Mouse (Mus musculus) heart, postnatal 4 days (tissue): ENCODE measurements around the gene Shh. TPM values are rescaled to one million over a fixed set of nuclear protein-coding genes. Genes with fewer than 3 reads are reported as not detected.
A peak's percentile ranks its signal among the peaks of the same experiment; 100 is the strongest.

ENCODE experiments used
- DNase-seq: peaks from one replicate; pipeline ENCODE4 v3.0.0; 2021
- total RNA-seq, 2 experiments: library from RNA; stranded (reverse); gene quantifications; 2 replicates each; pipeline ENCODE4 v1.2.3; 2021

Gene Shh
- total RNA-seq: not detected

- no peak for DNase-seq
These were observed at the start of gene Shh for GRCm38 (mm10) chr5:28466760-28467306. Gene Shh, minus strand, starts transcription at chr5:28467256.

DNA sequence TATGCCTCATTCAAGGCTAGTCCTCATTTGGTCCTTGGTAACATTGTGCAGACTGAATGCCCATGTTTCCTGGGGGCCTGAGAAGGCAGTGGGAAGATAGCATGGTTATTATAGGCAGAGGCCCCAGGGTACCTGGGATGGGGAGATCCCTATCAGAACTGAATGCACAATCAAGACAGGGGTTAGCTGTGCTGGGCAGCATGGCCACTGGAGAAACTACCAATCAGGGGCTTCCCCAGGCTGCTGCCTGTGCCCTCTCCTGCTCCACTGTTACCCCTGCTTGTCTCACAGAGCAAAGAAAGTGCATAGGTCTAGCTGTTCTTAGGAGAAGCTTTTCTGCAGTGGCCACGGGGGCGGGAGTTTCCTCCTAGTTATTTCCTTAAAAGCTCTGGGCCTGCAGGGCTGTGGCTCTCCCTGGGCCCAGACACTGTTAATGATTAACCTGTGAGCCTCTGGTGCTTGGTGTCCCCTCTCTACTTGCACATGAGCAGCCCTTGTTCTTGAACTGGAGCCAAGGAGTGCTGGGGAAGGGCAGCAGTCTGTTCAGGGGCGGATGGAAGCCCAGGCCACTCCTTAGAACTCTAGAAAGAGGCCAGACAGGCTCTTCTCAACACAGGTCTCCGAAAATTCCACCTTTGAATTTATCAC lies 33.9 kb upstream of the Shh start:
- DNase-seq: no peak

DNA sequence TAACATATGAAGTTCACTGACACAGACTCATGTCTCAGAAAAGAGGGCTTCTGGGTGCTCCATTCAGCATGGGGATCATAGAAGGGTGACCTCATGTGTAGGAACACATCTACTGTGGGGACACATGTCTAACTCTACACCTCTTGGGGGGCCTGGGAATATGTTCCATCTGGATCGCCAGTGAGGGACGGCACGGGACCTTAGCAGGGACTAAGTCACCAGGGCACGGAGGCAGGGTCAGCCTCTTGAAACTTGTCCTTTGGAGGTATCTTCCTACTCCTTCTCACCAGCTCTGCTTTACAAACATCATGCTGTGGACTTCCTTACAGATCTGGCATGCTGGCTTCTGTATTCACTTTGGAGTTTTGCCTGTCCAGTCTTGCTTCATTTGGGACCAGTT lies 31.8 kb upstream of the Shh start:
- no peak for DNase-seq

DNA sequence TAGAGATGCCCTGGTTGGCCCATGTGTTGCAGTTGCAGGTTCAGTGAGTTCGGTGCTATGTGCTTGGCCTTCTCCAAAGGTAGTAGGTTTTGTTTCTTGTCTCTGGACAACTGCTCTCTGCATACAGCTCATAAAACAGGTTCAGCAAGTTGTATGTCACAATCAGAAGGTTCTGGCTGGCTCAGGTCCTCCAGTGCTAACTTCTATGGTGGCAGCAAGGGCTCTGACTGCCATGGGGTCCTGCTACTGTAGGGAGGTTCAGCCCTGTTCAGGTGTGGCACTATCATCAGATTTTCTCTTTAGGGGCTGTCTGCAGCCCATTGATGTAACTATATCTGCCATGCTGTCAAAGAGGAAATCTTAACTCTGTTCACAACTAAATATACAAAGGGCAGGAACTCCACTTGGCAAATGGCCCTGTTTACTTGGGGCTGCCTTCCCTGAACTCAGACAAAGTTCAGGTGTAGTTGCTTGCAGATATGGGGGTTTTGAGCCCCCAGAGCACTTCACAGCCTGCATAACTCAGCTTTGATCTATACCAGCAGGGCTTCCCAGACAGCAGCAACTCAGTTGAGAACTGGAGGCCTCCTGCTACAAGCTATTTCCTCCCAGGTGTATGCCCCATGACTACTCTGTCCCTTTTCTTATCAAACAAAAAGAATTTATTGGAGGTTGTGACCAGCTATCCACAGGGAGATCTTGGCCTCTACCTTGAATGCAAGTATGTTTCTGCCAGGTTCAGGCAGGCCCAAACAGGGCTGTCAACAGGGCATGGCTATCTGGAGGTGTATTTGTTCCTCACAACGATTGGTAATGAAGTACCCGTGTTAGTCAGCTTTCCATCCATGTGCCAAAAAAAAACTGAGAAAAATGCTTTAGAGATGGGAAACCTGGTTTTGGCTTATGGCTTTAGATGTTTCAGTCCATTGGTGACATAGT lies 28.9 kb upstream of the Shh start:
- DNase-seq: no peak

- no peak for DNase-seq
These were observed 26.5 kb upstream of the Shh start for GRCm38 (mm10) chr5:28493550-28493949.

DNA sequence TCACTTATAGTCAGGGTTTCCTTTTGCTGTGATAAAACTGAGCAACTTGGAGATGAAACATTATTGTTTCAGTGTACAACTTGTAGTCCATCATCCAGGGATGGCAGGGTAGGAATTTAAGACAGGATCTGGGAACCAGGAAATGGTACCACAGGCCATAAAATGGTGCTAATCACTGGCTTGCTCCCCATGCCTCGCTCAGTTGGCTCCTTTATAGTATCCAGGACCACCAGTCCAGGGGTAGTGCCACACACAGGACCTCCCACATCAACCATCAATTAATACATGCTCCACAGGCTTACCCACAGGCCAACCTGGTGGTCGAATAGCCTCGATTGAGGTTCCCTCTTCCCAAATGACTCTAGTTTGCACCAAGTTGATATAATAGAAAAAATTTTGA lies 15.9 kb upstream of the Shh start:
- DNase-seq: no peak

DNA sequence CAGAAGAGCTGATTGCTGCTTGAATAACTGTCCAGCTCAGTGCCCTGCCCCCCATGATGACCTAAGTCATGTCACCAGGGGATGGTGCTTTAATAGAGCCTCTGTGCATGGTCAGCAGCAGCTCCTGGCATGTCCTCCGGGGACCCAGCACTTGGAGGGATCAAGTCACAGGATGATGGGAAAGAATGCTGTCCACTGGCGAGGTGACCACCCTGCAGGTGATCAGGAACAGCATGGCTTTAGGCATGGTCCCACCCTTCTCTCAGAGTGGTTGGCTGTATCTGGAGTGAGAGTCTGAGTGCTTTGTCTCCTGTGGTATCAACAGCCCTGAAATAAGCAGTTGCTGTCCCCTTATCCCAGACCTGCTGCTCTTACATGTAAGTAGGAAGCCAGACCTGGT lies 14.7 kb upstream of the Shh start:
- no peak for DNase-seq

- DNase-seq: no peak
These were observed 9.6 kb upstream of the Shh start for GRCm38 (mm10) chr5:28476389-28477379.

DNA sequence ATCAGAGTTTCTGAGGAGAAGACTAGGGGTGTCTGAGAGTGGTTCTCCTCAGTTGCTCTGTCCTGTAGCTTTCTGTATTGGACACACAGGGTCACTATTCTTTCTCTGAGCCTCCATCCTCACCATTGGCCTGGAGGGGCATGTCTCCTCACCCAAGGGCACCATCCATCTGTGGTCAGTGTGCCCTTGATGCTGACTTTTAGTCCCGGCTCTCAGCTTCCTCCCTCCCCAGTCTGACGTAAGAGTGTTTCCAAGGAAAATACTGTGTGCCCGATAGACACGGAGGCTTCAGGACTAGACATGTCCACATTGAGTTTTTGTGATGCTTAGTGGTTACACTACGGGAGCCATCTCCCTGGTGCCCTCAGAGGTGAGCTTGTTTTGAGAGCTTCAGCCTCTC lies 6.5 kb upstream of the Shh start:
- DNase-seq: no peak

GRCm38 (mm10) chr5:28469525-28470202 lies 2.6 kb upstream of the Shh start:
- peak; percentile 62 for DNase-seq

GRCm38 (mm10) chr5:28466351-28466750 lies 705 bp downstream of the Shh start:
- no peak for DNase-seq

DNA sequence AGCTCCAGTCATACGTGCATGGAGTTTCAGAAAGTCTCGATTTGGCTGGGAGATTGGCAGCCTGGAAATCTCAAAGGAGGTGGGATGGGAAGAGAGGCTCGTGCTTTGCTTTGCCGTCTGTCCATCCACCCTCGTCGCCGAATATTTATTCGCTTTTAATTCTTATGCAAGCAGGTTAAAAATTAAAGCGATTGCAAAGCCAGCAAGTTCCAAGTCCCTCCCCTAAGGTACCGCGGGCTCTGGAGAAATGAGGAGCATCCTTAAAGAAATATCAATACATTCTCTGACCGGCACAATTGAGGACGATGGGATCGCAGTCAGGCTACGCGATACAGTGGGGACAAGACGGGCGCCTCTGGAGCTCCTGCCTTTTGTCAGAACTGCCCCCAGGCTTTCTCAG lies 1.5 kb downstream of the Shh start:
- no peak for DNase-seq

GRCm38 (mm10) chr5:28465099-28465406 lies 2.0 kb downstream of the Shh start:
- no peak for DNase-seq

DNA sequence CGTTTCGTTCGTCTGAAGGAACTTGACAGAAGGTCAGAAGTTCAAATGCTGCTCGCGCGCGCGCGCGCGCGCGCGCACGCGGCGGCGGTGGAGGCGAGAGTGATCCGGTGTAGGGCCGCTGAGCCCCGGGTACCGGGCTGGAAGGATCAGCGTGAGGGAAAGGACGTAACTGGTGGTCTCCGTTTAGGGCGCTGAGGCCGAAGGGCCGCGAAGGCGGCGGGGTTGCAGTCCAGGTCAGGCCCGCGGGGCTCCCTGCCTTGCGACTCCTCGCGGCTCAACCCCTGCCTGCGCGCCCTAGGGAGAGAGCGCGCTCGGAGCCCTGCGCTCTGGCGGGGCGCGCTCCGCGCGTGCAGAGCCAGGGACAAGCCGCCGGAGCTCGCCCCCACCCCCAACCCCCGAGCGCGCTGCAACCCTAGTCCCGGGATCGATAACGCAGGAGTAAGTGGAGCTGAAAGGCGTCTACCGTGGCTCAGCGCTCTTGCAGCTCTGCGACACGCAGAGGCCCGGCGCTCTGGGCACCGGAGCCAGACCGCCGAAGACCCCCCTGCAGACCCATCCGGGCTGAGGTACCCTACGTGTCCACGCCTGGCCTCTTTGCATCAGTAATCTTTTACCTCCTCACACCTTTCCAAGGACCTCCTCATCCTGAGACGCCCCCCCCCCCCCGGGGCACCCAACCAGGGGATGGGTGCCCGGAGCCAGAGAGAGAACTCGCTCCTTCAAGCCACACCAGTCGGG lies 2.5 kb downstream of the Shh start:
- DNase-seq: no peak

- DNase-seq: no peak
These were observed 3.4 kb downstream of the Shh start for GRCm38 (mm10) chr5:28463656-28464055.

DNA sequence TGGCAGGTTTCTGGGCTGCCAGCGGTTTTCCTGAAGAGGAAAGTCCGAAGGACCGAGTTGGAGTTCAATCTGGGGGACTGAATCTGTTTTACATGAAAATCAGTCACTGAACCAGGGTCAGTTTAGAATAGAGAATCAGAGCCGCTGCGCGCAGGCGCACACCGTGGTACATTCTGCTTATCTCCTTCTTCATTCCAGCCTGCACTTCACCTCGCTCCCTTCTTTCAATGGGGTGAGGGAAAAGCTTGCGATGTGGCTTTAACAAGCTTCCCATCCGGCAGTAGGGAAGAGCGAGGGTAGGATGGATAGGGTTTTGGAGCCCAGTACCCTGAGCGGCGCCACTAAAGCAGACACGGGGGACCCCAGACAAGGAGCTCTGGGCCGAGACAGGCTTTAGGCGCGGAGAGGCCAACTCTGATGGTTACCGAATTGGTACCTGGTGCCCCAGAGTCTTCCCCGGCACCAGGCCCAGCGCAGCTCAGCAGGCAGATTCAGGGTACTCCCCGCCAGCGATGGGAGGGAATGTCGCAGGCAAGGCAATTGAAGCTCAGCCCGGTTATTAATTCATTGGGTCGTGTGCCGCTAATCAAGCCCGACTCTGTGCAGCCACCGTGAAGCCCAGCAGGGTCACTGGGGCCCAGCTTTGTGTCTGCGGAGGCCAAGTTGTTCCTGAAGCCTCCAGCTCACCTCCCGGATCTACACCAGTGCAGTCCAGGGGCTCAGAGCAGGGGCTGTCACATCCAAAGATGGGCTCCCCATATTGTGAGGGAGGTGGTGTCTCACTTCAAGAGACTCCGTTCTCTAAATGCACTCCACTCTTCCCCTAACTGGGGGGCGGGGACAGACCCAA lies 4.1 kb downstream of the Shh start:
- no peak for DNase-seq

DNA sequence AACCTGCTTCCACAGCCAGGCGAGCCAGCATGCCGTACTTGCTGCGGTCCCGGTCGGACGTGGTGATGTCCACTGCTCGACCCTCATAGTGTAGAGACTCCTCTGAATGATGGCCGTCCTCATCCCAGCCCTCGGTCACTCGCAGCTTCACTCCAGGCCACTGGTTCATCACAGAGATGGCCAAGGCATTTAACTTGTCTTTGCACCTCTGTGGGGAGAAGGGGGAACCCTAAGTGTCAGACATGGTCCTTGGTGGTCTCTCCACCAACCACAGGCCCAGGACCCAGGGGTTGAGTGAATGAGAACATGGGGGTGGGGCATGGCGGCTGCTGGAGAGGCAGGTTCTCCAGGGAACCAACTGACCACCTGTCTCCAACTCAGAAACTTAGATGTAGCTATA lies 5.7 kb downstream of the Shh start:
- no peak for DNase-seq

GRCm38 (mm10) chr5:28460556-28461350 lies 6.3 kb downstream of the Shh start:
- DNase-seq: no peak

GRCm38 (mm10) chr5:28459456-28460225 lies 7.4 kb downstream of the Shh start:
- DNase-seq: no peak
